Mouse (Mus musculus) lung, adult 2 months (tissue): ENCODE data around the gene Srpx2.

Source experiments
- CTCF ChIP-seq: fragments of 200-500 bp; IDR thresholded peaks from 2 replicates; pipeline ENCODE4 v1.5.1; 2011; ENCODE audit warnings: mild to moderate bottlenecking, low read length, control low read depth; ENCODE audit not compliant: insufficient read depth
- POLR2A ChIP-seq: fragments of 200-500 bp; IDR thresholded peaks from 2 replicates; pipeline ENCODE4 v1.6.1; 2011; ENCODE audit warnings: low read depth, mild to moderate bottlenecking, control low read depth, low read length, borderline replicate concordance; ENCODE audit errors: extremely low read depth

DNA sequence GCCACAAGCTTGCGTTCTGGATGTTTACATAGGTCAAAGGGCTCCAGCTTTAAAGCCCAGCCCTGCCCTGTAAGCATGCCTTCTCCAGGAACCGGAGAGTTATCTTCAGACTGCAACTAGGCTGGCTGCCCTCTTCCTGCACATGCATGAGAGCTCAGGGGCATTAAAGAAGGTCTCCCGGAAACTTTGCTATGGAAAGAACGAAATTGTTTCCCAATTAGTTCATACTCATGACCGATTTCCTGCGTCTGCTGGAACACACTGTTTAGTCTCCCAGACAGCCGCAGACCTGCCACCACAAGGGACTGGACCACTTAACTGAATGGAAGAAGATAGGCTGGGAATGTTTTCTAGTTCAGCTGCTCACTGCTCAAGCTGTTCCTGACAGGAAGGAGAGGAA is 6.0 kb downstream of the Srpx2 start:
- no peak for TF ChIP-seq CTCF
- TF ChIP-seq POLR2A, result no peak
